Mouse (Mus musculus): Measurements from ENCODE around the gene 1700012A03Rik. TPM values are rescaled to one million over a fixed set of nuclear protein-coding genes. Genes with fewer than 3 reads are reported as not detected.

1700012A03Rik gene
- not detected for polyA plus RNA-seq (2017; shearing (Covaris generic))

- ATAC-seq = no peak
These were observed at the start of gene 1700012A03Rik for GRCm38 (mm10) chr6:32049951-32050345. TSS of gene 1700012A03Rik (plus strand) at chr6:32050246.

GRCm38 (mm10) chr6:32004228-32004627, 45.8 kb upstream of the 1700012A03Rik start:
- no peak for ATAC-seq

GRCm38 (mm10) chr6:32005914-32006313, 44.1 kb upstream of the 1700012A03Rik start:
- ATAC-seq = no peak

GRCm38 (mm10) chr6:32006382-32006781, 43.7 kb upstream of the 1700012A03Rik start:
- no peak for ATAC-seq

GRCm38 (mm10) chr6:32007336-32007735, 42.7 kb upstream of the 1700012A03Rik start:
- ATAC-seq = no peak

GRCm38 (mm10) chr6:32016841-32017240, 33.2 kb upstream of the 1700012A03Rik start:
- no peak for ATAC-seq

GRCm38 (mm10) chr6:32017406-32018104, 32.5 kb upstream of the 1700012A03Rik start:
- no peak for ATAC-seq

- ATAC-seq = no peak
These were observed 32.0 kb upstream of the 1700012A03Rik start for GRCm38 (mm10) chr6:32018105-32018446.

- ATAC-seq = no peak
These were observed 28.1 kb upstream of the 1700012A03Rik start for GRCm38 (mm10) chr6:32021853-32022536.

GRCm38 (mm10) chr6:32022537-32022869, 27.5 kb upstream of the 1700012A03Rik start:
- ATAC-seq = no peak

- ATAC-seq = no peak
These were observed 21.6 kb upstream of the 1700012A03Rik start for GRCm38 (mm10) chr6:32028228-32029009.

GRCm38 (mm10) chr6:32034226-32034625, 15.8 kb upstream of the 1700012A03Rik start:
- ATAC-seq = no peak

- ATAC-seq = no peak
These were observed 4.7 kb upstream of the 1700012A03Rik start for GRCm38 (mm10) chr6:32045344-32045743.

GRCm38 (mm10) chr6:32049256-32049950, 643 bp upstream of the 1700012A03Rik start:
- ATAC-seq = no peak

- no peak for ATAC-seq
These were observed 2.3 kb downstream of the 1700012A03Rik start for GRCm38 (mm10) chr6:32052135-32052915.

- no peak for ATAC-seq
These were observed 6.5 kb downstream of the 1700012A03Rik start for GRCm38 (mm10) chr6:32056525-32056924.

GRCm38 (mm10) chr6:32058571-32058970, 8.5 kb downstream of the 1700012A03Rik start:
- no peak for ATAC-seq

GRCm38 (mm10) chr6:32060641-32061040, 10.6 kb downstream of the 1700012A03Rik start:
- ATAC-seq = no peak

GRCm38 (mm10) chr6:32061266-32061665, 11.2 kb downstream of the 1700012A03Rik start:
- no peak for ATAC-seq

GRCm38 (mm10) chr6:32065789-32066510, 15.9 kb downstream of the 1700012A03Rik start:
- no peak for ATAC-seq

GRCm38 (mm10) chr6:32072161-32072560, 22.1 kb downstream of the 1700012A03Rik start:
- no peak for ATAC-seq
